Mouse (Mus musculus) megakaryocyte, embryonic 14.5 days (primary cell): ENCODE data around the gene Asic2.

Source experiments
- FLI1 ChIP-seq: IDR thresholded peaks from 2 replicates; pipeline ENCODE4 v1.6.1; 2012; ENCODE audit warnings: low read length, inconsistent platforms, mixed read lengths
- GATA1 ChIP-seq: IDR thresholded peaks from 3 replicates; pipeline ENCODE4 v1.6.1; 2012; ENCODE audit warnings: mixed read lengths, low read length, inconsistent platforms, borderline replicate concordance

GRCm38 (mm10) chr11:80967544-80967943 is 1000.7 kb downstream of the Asic2 start:
- TF ChIP-seq GATA1: no peak
- TF ChIP-seq FLI1: no peak
